Mouse (Mus musculus): ENCODE measurements around the gene Fstl4. TPM values are rescaled to one million over a fixed set of nuclear protein-coding genes. Genes with fewer than 3 reads are reported as not detected.

The Fstl4 gene
- total and polyA plus RNA-seq, 2 experiments from 2014 or later: 7.4 to 8.1 TPM

GRCm38 (mm10) chr11:53058557-53058956 lies 294.1 kb downstream of the Fstl4 start:
- no peak overlapping the region for H3K27ac ChIP-seq (ENCODE audit: low read depth, low read length)
- WGBS: 45% methylated on average over 7 of the region's 7 CpGs
- DNase-seq: no peak

GRCm38 (mm10) chr11:53067699-53068478 lies 303.5 kb downstream of the Fstl4 start:
- H3K27ac ChIP-seq (ENCODE audit: low read depth, low read length): no peak overlapping the region
- DNase-seq (no peak), ATAC-seq (no peak)

More at GRCm38 (mm10) chr11:53058557-53058956, 294.1 kb downstream of the Fstl4 start:
- no peak overlapping the region for H3K4me2 ChIP-seq (ENCODE audit: low read depth)
- no peaks in the 10 kb centered on the region for H3K9me3 ChIP-seq (ENCODE audit: low read length)
- TF ChIP-seq CTCF (IDR thresholded peaks at IDR 0.05; ENCODE audit: low read depth): no peak
- no peak overlapping the region for H3K9ac ChIP-seq
- H3K27me3 ChIP-seq (ENCODE audit: insufficient read depth, low read length): no peaks in the 10 kb centered on the region
- H3K4me3 ChIP-seq (ENCODE audit: low read depth, low read length): no peak overlapping the region
- no peak for ATAC-seq
- no peaks in the 10 kb centered on the region for H3K4me1 ChIP-seq (ENCODE audit: insufficient read depth)
- no peaks in the 10 kb centered on the region for H3K36me3 ChIP-seq (ENCODE audit: insufficient read depth)

GRCm38 (mm10) chr11:53068479-53069065 lies 304.1 kb downstream of the Fstl4 start:
- no peak for TF ChIP-seq CTCF (IDR thresholded peaks at IDR 0.05; ENCODE audit: low read depth)
- H3K9ac ChIP-seq: no peak overlapping the region
- DNase-seq (peak; percentile 54), ATAC-seq (peak; percentile 62)
- H3K27ac ChIP-seq (ENCODE audit: low read depth, low read length): no peak overlapping the region
- H3K27me3 ChIP-seq (ENCODE audit: insufficient read depth, low read length): no peaks in the 10 kb centered on the region
- no peaks in the 10 kb centered on the region for H3K36me3 ChIP-seq (ENCODE audit: insufficient read depth)
- no peaks in the 10 kb centered on the region for H3K4me1 ChIP-seq (ENCODE audit: insufficient read depth)
- WGBS: 41% methylated on average over 16 of the region's 16 CpGs
- H3K4me2 ChIP-seq (ENCODE audit: low read depth): no peak overlapping the region
- no peak overlapping the region for H3K4me3 ChIP-seq (ENCODE audit: low read depth, low read length)
- H3K9me3 ChIP-seq (ENCODE audit: low read length): no peaks in the 10 kb centered on the region

More at GRCm38 (mm10) chr11:53067699-53068478, 303.5 kb downstream of the Fstl4 start:
- Histone ChIP-seq H3K9me3 (ENCODE audit: low read length) (no peaks in the 10 kb centered on the region), H3K27me3 (ENCODE audit: insufficient read depth, low read length) (no peaks in the 10 kb centered on the region), H3K4me1 (ENCODE audit: insufficient read depth) (no peaks in the 10 kb centered on the region), H3K36me3 (ENCODE audit: insufficient read depth) (no peaks in the 10 kb centered on the region), H3K4me2 (ENCODE audit: low read depth) (no peak overlapping the region), H3K4me3 (ENCODE audit: low read depth, low read length) (no peak overlapping the region), H3K9ac (no peak overlapping the region)
- no peak for TF ChIP-seq CTCF (IDR thresholded peaks at IDR 0.05; ENCODE audit: low read depth)
- WGBS: 19% methylated on average over 14 of the region's 14 CpGs

GRCm38 (mm10) chr11:53069751-53070150 lies 305.3 kb downstream of the Fstl4 start:
- Histone ChIP-seq H3K9me3 (ENCODE audit: low read length) (no peaks in the 10 kb centered on the region), H3K36me3 (ENCODE audit: insufficient read depth) (no peaks in the 10 kb centered on the region), H3K4me1 (ENCODE audit: insufficient read depth) (no peaks in the 10 kb centered on the region), H3K9ac (no peak overlapping the region), H3K4me2 (ENCODE audit: low read depth) (no peak overlapping the region), H3K4me3 (ENCODE audit: low read depth, low read length) (no peak overlapping the region), H3K27ac (ENCODE audit: low read depth, low read length) (no peak overlapping the region), H3K27me3 (ENCODE audit: insufficient read depth, low read length) (no peaks in the 10 kb centered on the region)
- no peak for DNase-seq
- no peak for TF ChIP-seq CTCF (IDR thresholded peaks at IDR 0.05; ENCODE audit: low read depth)
- no peak for ATAC-seq
- WGBS: 65% methylated on average over 6 of the region's 6 CpGs

- Histone ChIP-seq H3K4me2 (ENCODE audit: low read depth) (no peak overlapping the region), H3K27me3 (ENCODE audit: insufficient read depth, low read length) (no peaks in the 10 kb centered on the region), H3K4me3 (ENCODE audit: low read depth, low read length) (no peak overlapping the region), H3K36me3 (ENCODE audit: insufficient read depth) (no peaks in the 10 kb centered on the region), H3K9ac (no peak overlapping the region), H3K27ac (ENCODE audit: low read depth, low read length) (no peak overlapping the region), H3K4me1 (ENCODE audit: insufficient read depth) (no peaks in the 10 kb centered on the region), H3K9me3 (ENCODE audit: low read length) (no peaks in the 10 kb centered on the region)
- WGBS: 81% methylated on average over 1 of the region's 1 CpGs
- TF ChIP-seq CTCF (IDR thresholded peaks at IDR 0.05; ENCODE audit: low read depth): no peak
- DNase-seq: no peak
- no peak for ATAC-seq
Measured at GRCm38 (mm10) chr11:53071602-53072001, 307.2 kb downstream of the Fstl4 start.

- Histone ChIP-seq H3K9me3 (ENCODE audit: low read length) (no peaks in the 10 kb centered on the region), H3K4me3 (ENCODE audit: low read depth, low read length) (no peak overlapping the region), H3K27me3 (ENCODE audit: insufficient read depth, low read length) (no peaks in the 10 kb centered on the region), H3K4me1 (ENCODE audit: insufficient read depth) (no peaks in the 10 kb centered on the region), H3K9ac (no peak overlapping the region), H3K27ac (ENCODE audit: low read depth, low read length) (no peak overlapping the region), H3K4me2 (ENCODE audit: low read depth) (no peak overlapping the region), H3K36me3 (ENCODE audit: insufficient read depth) (no peaks in the 10 kb centered on the region)
- no peak for ATAC-seq
- DNase-seq: no peak
- TF ChIP-seq CTCF (IDR thresholded peaks at IDR 0.05; ENCODE audit: low read depth): no peak
- 82% methylated on average over 7 of the region's 7 CpGs for WGBS
Measured at GRCm38 (mm10) chr11:53077641-53078040, 313.2 kb downstream of the Fstl4 start.
